Mouse (Mus musculus): ENCODE measurements around the gene Tssk2.
A peak's percentile ranks its signal among the peaks of the same experiment; 100 is the strongest.

Gene Tssk2

DNA sequence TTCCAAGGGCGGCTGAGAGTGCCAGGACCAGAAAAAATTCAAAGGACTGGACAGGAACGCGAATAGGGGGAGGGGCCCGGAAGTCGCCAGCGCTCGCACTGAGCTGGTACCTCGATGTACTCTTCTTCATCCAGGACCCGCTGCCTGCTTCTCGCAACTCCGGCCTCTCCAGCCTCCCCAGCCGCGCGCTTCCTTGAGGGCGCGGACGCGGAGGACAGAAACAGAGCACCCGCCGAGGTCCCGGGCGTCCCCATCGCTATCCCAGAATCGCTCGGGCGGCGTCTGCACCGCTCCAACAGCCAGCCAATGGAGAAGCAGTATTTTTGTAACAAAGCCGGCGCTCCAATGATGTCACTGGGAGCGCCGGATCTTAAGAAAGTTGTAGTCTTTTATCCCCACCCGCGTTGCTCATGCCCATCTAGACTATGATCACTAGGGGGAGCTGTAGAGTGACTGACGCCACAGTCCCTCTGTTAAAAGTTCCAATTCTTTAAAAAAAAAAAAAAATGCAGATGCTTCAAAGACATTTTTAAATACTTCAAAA, 12.7 kb downstream of the Tssk2 start, which contains the start of gene Ess2:
Gene Ess2, minus strand, starts transcription at position 297 of the 544 bp plus-strand sequence.
- peak; percentile 93 to 94 for DNase-seq

DNA sequence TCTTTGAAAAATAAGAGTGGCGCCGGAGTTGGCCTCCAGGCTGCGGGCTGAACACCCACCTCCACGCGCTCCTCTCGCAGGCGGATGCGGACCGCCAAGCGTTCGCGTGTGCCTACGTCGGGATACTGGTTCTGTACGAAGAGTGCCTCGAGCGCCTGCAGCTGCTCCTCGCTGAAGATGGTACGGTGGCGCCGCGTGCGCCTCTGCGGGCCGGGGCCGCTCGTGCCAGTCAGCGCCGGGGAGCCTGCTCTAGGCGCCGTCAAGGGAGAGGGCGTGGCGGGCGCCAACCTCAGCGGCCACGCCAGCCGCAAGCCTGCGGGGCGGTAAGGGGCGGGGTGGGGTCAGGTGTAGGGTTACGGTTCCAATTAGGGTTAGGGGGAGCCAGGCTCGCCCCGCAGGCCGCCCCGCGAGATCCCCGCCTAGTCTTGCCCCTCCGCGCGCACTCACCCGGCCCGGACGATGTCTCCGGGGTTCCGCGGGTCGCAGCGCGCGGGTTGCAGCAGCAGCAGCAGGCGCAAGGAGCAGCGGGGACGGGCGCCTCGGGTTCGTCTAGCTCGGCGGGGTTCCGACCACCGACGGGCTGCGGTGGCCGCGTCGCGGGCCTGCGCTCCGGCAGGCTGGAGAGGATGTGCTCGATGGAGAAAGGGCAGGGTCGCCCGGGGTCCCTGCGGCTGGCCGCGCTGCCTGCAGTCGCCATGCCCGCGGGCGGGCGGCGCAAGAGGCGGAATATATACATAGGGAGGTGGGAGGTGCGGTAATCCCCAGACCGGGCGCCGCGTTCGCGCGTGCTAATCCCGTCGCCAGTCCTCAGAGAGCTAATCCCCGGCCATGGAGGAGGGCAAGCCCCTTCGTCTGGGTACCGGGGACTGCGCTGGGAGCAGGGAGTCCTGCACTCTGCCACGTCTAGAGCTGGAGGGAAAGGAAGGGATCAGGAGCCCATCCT, 16.1 kb downstream of the Tssk2 start, which contains the start of gene Gsc2:
Gene Gsc2, minus strand, starts transcription at position 753 of the 943 bp plus-strand sequence.
- DNase-seq, result no peak

DNA sequence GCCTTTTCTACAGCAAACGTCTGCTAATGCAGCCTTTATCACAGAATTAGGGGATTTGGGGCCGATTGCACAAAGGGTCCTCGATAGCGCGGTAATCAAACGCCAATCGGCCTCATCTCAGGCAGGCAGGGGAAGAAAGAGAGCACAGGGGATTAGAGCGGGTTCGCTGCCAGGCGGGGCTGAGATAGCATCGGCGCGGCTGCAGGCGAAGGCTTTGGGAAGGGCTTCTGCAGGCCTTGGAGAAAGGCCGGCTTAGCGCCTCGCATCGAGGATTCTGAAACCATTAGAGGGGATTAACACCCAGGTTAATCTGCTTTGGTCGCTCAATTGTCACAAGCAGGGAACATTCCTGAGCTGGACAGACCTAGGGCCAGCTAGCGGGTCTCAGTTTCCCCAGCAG, 22.1 kb downstream of the Tssk2 start:
- DNase-seq, result no peak

GRCm38 (mm10) chr16:17921325-17922162, 23.1 kb downstream of the Tssk2 start:
- peak; percentile 95 for DNase-seq

DNA sequence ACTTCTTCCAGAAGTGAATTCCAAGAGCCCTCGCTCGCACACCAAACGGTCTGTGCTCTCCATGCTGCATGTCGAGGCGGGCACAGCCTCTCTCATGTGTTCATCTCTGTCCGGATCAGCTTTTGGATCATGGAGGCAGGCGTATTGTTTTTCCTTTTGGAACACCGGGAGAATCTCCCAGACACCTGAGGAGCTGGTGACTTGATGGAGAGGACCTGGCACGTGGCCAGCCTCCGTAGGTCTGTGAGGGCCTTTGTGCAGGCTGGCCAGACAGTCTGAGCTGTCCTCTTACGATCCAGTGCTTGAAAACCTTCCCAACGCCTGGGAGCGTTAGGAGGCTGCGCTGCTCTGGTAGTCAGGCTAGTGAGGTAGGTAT, 23.7 kb downstream of the Tssk2 start:
- peak in 1 of 2 experiments; percentile 40 for DNase-seq

DNA sequence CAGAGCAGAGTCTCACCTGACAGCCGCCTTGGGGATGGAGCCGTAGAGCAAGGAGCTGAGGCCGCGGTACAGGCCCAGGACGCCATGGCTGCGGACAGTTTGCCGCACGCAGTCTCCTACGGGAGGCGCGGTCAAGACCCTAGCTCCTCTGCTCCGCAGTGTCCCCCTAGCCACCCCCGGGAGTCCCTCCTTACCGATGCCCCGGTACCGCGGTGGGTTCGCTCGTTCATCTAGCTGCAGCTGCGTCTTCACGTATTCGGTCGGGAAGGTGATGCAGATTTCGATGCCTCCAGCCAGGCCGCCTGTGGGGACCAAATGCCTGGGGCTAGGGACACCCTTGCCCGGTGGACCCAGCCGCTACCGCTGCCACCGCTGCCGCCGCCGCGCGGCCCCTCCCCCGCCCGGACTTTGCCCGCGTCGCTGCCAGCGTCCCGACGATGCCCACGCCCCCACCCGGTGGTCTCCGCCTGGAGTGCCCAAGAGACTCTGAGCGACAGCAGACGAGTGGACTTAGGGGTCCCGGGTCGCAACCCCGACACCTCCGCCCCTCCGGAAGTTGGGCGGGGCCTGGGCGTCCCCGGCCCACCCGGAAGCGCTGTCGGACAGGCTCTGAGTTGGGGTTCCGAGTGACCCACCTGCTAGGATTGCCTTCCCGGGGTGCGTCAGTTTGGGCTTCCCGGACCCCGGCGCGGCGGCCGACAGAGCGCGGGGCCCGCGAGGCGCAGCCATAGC, 29.1 kb downstream of the Tssk2 start:
- DNase-seq, result peak; percentile 36 to 47

DNA sequence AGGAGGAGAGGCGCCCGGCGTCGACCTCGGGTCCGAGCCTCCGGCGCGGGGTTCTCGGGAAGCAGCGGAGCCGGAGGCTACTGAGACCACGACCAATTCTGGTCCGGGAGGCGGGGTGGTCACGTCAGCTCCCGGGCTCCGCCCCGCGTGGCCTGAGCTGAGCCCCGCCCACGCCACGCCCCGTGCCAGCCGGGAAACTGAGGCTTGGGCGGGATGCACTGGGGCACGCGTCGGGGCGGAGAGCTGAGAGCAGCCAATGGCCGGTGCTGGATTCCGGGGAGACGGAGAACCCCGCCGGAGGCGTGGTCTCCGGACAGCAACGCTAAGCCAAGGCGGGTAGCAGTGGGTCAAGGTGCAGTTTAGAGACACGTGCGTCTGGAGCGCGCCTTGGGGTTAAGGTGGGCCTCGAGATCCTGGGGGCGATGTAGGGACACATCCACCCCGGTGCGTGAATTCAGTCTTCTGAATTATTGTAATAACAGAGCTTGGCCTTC, 29.7 kb downstream of the Tssk2 start, which contains the start of gene Slc25a1:
Gene Slc25a1, minus strand, starts transcription at position 133 of the 494 bp plus-strand sequence.
- peak; percentile 73 to 79 for DNase-seq

GRCm38 (mm10) chr16:17928627-17929104, 30.2 kb downstream of the Tssk2 start:
- DNase-seq, result peak; percentile 79 to 81

- no peak for DNase-seq
Measured at GRCm38 (mm10) chr16:17929211-17929610, 30.8 kb downstream of the Tssk2 start.

DNA sequence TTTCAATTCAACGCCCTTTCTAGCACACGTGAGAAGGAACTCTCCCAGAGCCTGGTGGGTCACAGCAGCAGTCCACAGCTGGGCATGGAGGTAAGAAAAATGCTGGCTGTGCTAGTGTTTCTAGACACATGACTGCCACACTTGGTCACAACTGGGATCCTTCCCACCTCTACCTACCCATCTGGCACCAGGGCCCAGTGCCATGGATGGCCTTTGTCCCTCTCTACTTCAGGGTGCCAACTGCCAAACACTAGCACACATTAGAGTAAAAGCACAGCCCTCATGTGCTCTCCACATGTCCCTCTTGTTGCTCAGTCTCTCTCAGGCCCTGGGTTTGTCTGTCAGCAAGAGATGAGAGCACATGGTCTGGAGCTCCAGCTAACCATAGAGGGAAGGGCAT, 31.2 kb downstream of the Tssk2 start:
- DNase-seq, result no peak

DNA sequence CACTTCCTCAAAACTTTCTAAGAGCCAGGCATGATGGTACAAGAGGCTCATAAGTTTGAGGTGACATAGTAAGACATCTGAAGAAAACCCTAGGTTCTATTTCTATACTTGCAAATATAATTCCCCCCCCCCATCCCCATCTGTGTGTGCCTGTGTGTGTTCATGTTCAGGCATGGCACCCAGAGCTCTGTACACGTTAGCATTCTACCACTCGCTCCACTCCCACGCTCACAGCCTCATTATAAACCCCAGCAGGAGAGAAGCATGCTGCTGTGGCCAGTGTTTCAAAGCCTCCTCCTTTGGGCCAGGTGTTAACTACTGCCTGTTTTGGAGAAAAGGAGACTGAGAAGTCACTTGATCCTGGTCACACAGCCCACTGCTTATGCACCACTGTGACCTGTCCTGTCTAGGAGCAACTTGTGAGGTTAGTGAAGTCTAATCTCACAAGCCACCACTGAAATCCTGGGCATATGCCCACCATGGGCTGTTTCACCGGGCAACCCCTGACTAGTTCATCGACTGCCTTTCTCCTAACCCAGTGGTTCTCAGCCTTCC, 33.5 kb downstream of the Tssk2 start:
- DNase-seq, result no peak

- DNase-seq, result no peak
Measured at GRCm38 (mm10) chr16:17933594-17934444, 35.4 kb downstream of the Tssk2 start.

DNA sequence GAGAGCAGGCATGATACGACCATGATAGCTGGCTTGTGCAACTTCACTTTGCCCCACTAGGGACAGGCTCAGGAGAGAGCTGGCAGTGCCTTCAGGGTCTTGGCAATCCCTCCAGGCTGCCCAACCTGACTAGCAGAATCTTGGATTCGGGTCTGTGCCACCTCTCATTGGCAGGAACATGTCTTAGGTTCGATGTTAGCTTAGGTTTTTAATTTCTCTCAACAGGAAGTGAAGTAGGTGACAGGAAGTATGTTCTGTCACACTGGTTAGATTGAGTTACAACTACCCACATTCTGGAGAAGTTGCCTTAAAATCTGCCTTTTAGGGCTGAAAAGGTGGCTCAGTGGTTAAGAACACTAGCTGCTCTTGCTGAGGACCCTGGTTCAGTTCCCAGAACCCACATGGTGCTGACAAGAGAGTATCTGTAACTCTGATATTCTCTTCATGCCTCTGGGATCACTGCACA, 36.0 kb downstream of the Tssk2 start:
- DNase-seq, result no peak

DNA sequence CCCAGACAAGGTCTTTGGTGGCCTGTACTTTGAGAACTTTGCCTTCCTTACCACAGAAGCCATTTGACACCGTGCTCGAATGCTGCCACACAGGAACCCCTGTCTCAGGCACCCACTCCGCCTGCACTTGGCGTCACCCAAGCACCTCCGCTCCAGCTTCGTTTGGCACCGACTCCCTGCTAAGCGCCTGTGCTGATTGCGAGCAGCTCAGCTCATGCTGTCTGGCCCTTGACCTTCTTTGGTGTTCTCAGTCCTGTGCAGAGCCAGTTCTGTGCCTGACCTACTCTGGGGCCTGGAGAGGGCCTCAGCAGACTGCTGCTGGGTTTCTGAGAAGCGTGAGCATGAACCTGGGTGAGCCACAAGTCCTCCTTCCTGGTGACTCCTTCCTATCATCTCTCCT, 38.3 kb downstream of the Tssk2 start:
- DNase-seq, result no peak

DNA sequence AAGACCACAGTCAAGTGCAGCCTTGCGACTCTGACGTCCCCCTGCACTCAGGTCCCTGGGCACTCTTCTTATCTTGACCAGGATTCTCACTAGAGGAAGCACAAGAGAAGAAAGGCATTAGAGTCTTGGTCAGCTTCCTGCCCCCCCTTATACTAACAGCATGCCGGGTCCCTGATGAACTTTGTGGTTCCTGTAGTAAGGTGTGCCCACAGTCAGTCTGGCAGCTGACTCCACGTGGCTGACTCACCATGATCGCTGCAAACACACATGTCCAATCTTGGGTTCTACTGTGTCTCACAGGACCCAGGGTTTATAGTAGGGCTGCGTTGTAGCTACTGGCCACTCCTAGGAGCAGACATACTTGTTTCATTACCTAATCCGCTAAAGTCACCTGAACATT, 39.8 kb downstream of the Tssk2 start:
- no peak for DNase-seq

DNA sequence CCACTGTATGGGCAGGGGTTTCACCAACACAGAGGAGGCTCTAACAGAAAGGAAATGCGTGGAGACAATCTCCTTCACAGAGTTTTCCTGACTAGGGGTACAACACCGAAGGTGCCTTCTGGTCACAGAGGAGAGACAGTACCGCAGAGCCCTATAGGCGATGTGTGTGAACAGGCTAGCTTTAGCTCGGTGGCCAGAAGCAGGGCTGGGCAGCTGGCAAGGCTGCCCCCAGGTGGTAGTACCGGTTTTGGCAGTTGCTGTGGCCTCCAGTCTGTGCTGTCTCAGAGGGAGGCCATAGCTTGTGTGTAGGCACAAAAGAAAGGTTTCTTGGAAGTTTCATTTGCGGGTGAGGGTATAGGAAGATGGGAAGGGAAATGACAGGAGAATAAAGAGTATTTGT, 40.4 kb downstream of the Tssk2 start:
- DNase-seq, result peak; percentile 60 to 80

DNA sequence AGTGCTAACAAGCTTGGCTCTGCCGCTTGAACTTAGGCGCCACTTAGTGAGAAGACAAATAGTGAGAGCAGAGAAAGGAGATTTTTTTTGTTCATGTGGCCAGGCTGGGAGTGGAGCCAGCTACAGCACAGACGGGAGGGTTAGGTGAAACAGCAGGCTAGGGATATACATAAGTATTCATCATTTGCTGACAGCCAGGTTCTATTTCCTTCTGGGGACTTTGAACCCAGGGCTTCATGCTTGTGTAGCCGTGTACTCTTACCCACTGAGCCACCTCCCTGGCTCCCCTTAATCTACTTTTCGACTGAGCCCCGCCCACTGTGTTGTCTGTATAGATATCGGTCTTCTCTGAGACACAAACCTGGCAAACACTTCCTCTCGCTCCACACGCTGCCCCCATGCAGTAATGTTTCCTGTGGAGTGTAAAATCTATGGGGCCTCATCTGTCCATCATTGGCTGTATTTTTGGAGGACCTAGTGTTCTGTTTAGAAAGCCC, 40.9 kb downstream of the Tssk2 start:
- no peak for DNase-seq

DNA sequence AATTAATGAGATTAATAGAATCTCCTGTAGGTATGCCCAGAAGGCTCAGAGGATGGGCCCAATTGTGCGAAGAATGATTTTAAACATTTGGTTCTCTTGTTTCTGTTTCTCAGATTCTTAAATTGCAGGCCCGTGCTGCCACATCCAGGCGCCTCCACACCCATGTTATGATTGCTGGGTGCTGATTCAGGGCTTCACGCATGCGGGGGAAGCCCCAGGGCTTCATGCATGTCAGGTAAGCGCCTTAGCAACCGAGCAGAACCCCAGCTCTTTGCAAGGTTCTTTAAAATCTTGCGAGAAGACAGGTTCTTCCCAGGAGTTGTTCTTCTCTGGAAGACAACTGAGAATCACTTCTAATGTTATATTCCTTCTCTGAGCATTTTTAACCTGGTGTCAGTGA, 45.0 kb downstream of the Tssk2 start:
- DNase-seq, result no peak

- peak; percentile 28 to 56 for DNase-seq
Measured at GRCm38 (mm10) chr16:17945081-17945831, 46.8 kb downstream of the Tssk2 start.

- DNase-seq, result no peak
Measured at GRCm38 (mm10) chr16:17949421-17949877, 51.0 kb downstream of the Tssk2 start.

All from kidney, adult 8-10 months (tissue).